Mouse (Mus musculus): Measurements from ENCODE around the gene Kpna2. TPM values are rescaled to one million over a fixed set of nuclear protein-coding genes. Genes with fewer than 3 reads are reported as not detected.

Kpna2 gene
- 28.5 TPM for polyA plus RNA-seq (2014; fragmentation: Illumina TruSeq; extraction: RNeasy Lipid Tissue Mini Kit (QIAGEN cat#74804); ENCODE audit: low read depth, low replicate concordance)

DNA sequence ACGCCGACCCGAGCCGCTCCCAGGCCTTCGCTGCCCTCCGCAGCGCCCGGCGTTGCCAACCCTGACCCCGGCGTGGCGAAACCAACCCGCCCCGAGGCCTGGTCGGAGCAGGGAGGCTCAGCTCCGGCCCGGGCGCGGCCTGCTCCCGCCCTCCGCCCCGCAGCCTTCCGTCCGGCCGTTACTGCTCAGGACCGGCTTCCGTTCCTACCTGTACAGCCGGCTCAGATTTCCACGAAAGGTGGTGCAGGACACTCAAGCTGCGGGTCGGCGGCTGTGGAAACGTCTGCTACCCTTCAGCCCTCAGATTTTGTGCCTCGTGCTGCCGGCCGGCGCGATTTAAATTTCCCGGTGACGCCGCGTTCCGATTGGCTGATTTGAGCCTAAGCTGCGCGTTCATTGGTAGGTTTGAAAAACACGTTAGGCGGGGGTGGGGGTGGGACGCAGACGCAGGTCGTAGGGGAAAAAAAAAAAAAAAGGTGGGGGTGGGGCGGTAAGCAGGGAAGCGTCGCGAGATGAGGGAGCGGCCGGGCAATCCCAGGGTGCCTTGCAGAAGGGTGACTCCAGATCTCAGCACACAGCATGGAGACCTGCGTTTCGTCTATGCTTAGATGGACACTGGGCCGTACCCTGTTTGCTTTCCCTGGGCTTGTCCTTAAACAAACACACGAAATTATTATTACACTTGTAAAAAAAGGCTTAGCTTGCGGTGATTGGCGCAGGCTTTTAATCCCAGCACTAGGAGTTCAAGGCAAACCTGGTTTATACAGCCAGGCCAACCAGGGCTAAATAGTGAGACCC lies at the start of gene Kpna2:
TSS of gene Kpna2 (minus strand) at position 391 of the 798 bp plus-strand sequence.

DNA sequence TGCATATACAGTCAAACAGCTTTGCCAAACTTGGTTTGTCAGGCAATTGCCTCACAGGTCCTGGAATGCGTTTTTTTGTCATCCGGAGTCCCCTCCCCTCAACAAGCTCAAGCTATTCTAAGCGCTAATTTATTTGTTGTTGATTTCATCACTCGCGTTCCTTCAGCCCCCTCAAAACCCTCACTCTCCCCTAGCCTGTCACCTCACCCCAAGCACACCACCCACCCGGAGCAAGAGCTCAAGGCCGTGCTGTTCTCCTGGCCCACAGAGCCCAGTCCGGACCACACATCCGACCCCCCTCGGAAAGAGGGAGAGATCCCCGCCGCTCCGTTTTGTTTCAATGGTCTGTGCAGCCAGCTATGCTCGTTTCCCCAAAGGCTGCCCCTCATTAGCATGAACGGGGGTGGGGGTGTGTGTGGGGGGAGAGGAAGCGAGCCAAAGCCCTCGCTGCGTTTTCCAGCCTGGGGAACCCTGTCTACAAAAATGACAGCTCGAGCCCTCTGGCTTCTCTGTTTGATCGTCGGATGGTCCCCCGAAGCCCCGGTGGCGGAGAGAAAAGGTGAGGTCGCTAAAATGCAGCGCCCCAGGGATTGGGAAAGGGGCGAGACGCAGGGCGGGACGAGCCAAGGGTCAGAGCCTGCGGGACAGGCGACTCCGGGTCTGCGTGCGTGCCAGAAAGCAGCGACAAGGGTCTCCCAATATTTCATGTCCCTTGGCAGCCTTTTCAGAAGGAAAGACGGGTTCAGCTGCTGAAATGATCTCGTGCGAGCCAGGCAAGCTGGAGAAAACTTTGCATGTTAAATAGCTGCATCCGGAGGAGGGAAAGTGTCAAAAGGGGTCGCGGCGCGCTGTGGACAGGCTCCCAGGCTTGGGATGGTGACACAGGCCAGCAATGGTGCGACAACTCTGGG lies 26.3 kb upstream of the Kpna2 start, which contains the start of gene 1810010H24Rik:
TSS of gene 1810010H24Rik (plus strand) at position 271 of the 911 bp plus-strand sequence.

Other genes starting within 250 kb of the Kpna2 start
- 64.7 TPM for gene Pecam1, start 248.9 kb downstream of the Kpna2 start, polyA plus RNA-seq (2014; fragmentation: Illumina TruSeq; extraction: RNeasy Lipid Tissue Mini Kit (QIAGEN cat#74804); ENCODE audit: low read depth, low replicate concordance)
- 1.8 TPM for gene Milr1, start 248.3 kb downstream of the Kpna2 start, polyA plus RNA-seq (2014; fragmentation: Illumina TruSeq; extraction: RNeasy Lipid Tissue Mini Kit (QIAGEN cat#74804); ENCODE audit: low read depth, low replicate concordance)
- gene Polg2, start 220.0 kb downstream of the Kpna2 start, polyA plus RNA-seq (2014; fragmentation: Illumina TruSeq; extraction: RNeasy Lipid Tissue Mini Kit (QIAGEN cat#74804); ENCODE audit: low read depth, low replicate concordance), result 6.0 TPM
- 891 TPM for gene Ddx5, start 210.4 kb downstream of the Kpna2 start, polyA plus RNA-seq (2014; fragmentation: Illumina TruSeq; extraction: RNeasy Lipid Tissue Mini Kit (QIAGEN cat#74804); ENCODE audit: low read depth, low replicate concordance)
- 17.1 TPM for gene Cep95, start 210.3 kb downstream of the Kpna2 start, polyA plus RNA-seq (2014; fragmentation: Illumina TruSeq; extraction: RNeasy Lipid Tissue Mini Kit (QIAGEN cat#74804); ENCODE audit: low read depth, low replicate concordance)
- gene Smurf2, start 78.8 kb downstream of the Kpna2 start, polyA plus RNA-seq (2014; fragmentation: Illumina TruSeq; extraction: RNeasy Lipid Tissue Mini Kit (QIAGEN cat#74804); ENCODE audit: low read depth, low replicate concordance), result 26.2 TPM
- gene 1810010H24Rik, start 26.1 kb upstream of the Kpna2 start, polyA plus RNA-seq (2014; fragmentation: Illumina TruSeq; extraction: RNeasy Lipid Tissue Mini Kit (QIAGEN cat#74804); ENCODE audit: low read depth, low replicate concordance), result 4.1 TPM
- gene Bptf, start 132.6 kb upstream of the Kpna2 start, polyA plus RNA-seq (2014; fragmentation: Illumina TruSeq; extraction: RNeasy Lipid Tissue Mini Kit (QIAGEN cat#74804); ENCODE audit: low read depth, low replicate concordance), result 31.0 TPM
- 13.5 TPM for gene Nol11, start 189.8 kb upstream of the Kpna2 start, polyA plus RNA-seq (2014; fragmentation: Illumina TruSeq; extraction: RNeasy Lipid Tissue Mini Kit (QIAGEN cat#74804); ENCODE audit: low read depth, low replicate concordance)

All from adipose tissue, adult 10 weeks (tissue).